Mouse (Mus musculus) midbrain, postnatal 0 days (tissue): Measurements from ENCODE around the gene H2-DMa. TPM values are rescaled to one million over a fixed set of nuclear protein-coding genes. Genes with fewer than 3 reads are reported as not detected.

Source experiments
- ATAC-seq: fragments of 200-750 bp; cut with Nextera tagmentation; 2 replicates; pipeline ENCODE4 v1.8.0; 2017; ENCODE audit warnings: moderate number of reproducible peaks, mild to moderate bottlenecking, moderate TSS enrichment, moderate library complexity; ENCODE audit not compliant: low FRiP score
- DNase-seq: peaks from one replicate; pipeline ENCODE4 v3.0.0-alpha.2; 2015; ENCODE audit warnings: low spot score
- H3K27ac ChIP-seq: fragments of 300-500 bp; sonication (generic); 2 replicates; pipeline ENCODE4 v1.5.1; 2014; ENCODE audit warnings: low read depth, mild to moderate bottlenecking, low read length, mixed read lengths
- H3K27me3 ChIP-seq: fragments of 300-500 bp; sonication (generic); 2 replicates; pipeline ENCODE4 v1.6.1; 2014; ENCODE audit warnings: low read length, control low read depth, mixed read lengths; ENCODE audit not compliant: insufficient read depth
- H3K36me3 ChIP-seq: fragments of 300-500 bp; sonication (generic); 2 replicates; pipeline ENCODE4 v1.6.1; 2014; ENCODE audit warnings: low read length, control low read depth, mixed read lengths; ENCODE audit not compliant: insufficient read depth
- H3K4me1 ChIP-seq: fragments of 300-500 bp; sonication (generic); 2 replicates; pipeline ENCODE4 v1.6.1; 2014; ENCODE audit warnings: mild to moderate bottlenecking, control low read depth, antibody characterized with exemption, low read length, mixed read lengths; ENCODE audit not compliant: insufficient read depth
- H3K4me2 ChIP-seq: fragments of 300-500 bp; sonication (generic); 2 replicates; pipeline ENCODE4 v1.6.1; 2014; ENCODE audit warnings: low read depth, mild to moderate bottlenecking, low read length, mixed read lengths; ENCODE audit not compliant: poor library complexity, severe bottlenecking
- H3K4me3 ChIP-seq: fragments of 300-500 bp; sonication (generic); 2 replicates; pipeline ENCODE4 v1.5.1; 2014; ENCODE audit warnings: low read depth, mild to moderate bottlenecking, low read length, moderate library complexity
- H3K9ac ChIP-seq: fragments of 300-500 bp; sonication (generic); replicated peaks from 2 replicates; pipeline ENCODE4 v1.6.1; 2014; ENCODE audit warnings: mild to moderate bottlenecking, low read length, moderate library complexity, mixed read lengths; ENCODE audit not compliant: poor library complexity, severe bottlenecking
- H3K9me3 ChIP-seq: fragments of 300-500 bp; sonication (generic); 2 replicates; pipeline ENCODE4 v1.6.1; 2016; ENCODE audit warnings: low read length, control low read depth
- CTCF ChIP-seq: IDR thresholded peaks from 2 replicates; pipeline ENCODE4 v1.5.1; 2016; ENCODE audit warnings: antibody characterized with exemption, mild to moderate bottlenecking
- WGBS: fragments of 180-500 bp; shearing (Covaris S2); extraction: QIAGEN DNeasy Blood & Tissue Kit; methylation state at CpG from one replicate; pipeline ENCODE4 v1.1.7; 2014; 5-methylcytosine and 5-hydroxymethylcytosine counted together
- polyA plus RNA-seq: library from polyadenylated mRNA; unstranded; fragments of >200 nt; fragmentation: Nextera tagmentation; extraction: Ambion mirVana; gene quantifications from 2 replicates; pipeline ENCODE4 v1.2.1, GENCODE M21; 2015
- total RNA-seq: library from RNA; depleted of rRNA; stranded (reverse); fragments of >200 nt; gene quantifications from 2 replicates; pipeline ENCODE4 v1.2.3, GENCODE M21; 2014

H2-DMa gene
- total and polyA plus RNA-seq, 2 experiments from 2014 or later = 23.8 to 26.1 TPM

DNA sequence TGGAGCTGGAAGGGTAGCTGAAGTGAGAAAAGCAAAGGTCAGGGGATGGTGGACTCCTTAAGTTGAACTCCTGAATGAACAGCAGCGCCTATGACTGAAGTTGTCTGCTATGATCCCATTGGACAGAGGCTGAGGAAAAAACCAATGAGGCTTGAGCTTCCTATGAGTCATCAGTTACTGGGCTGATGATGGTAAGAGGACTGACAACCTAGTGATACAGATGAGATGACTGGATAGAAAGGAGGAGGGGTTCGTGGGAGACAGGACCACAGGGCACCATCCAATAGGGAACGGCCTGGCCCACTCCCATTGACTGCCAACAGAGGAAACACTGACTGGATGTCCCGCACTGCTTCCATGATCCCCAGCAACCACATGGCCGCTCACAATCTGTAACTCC, 39.7 kb upstream of the H2-DMa start:
- Histone ChIP-seq H3K4me2 (0 out of 2 replicates have a peak overlapping the region, but pooled peaks have one; percentile 7), H3K9me3 (no peaks in the 10 kb centered on the region), H3K9ac (no peak overlapping the region), H3K4me3 (no peak overlapping the region), H3K27ac (no peak overlapping the region), H3K36me3 (no peaks in the 10 kb centered on the region), H3K27me3 (no peaks in the 10 kb centered on the region), H3K4me1 (no peaks in the 10 kb centered on the region; the same call in 1 of the 2 replicates)
- TF ChIP-seq CTCF = no peak
- WGBS = 11% methylated on average over 5 of the region's 5 CpGs
- DNase-seq (peak; percentile 86), ATAC-seq (peak; percentile 89)

DNA sequence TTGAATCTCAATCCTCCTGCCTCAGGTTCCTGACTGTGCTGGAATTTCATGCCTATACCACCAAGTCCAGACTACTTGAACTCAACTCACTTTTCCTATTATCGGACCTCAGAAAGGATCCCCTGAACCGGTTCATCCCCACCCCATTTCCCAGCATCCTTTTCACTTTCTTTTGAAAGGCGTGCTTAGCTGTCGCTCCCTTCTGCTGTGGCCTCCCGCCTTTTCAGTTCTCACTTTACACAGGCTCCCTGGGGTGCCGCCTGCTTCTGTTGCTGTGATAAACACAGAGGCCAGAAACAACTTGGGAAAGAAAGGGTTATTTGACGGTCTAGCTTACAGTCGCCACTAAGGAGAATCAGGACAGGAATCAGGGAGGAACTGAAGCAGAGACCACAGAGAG, 36.2 kb upstream of the H2-DMa start:
- ATAC-seq = no peak
- H3K36me3 ChIP-seq = no peaks in the 10 kb centered on the region
- no peak for TF ChIP-seq CTCF
- WGBS = 3% methylated on average over 8 of the region's 8 CpGs
- H3K4me1 ChIP-seq = no peaks in the 10 kb centered on the region
- DNase-seq = no peak
- no peaks in the 10 kb centered on the region for H3K9me3 ChIP-seq
- no peak overlapping the region for H3K4me3 ChIP-seq
- no peak overlapping the region for H3K9ac ChIP-seq
- no peak overlapping the region for H3K27ac ChIP-seq
- H3K27me3 ChIP-seq = no peaks in the 10 kb centered on the region
- no peak overlapping the region for H3K4me2 ChIP-seq

DNA sequence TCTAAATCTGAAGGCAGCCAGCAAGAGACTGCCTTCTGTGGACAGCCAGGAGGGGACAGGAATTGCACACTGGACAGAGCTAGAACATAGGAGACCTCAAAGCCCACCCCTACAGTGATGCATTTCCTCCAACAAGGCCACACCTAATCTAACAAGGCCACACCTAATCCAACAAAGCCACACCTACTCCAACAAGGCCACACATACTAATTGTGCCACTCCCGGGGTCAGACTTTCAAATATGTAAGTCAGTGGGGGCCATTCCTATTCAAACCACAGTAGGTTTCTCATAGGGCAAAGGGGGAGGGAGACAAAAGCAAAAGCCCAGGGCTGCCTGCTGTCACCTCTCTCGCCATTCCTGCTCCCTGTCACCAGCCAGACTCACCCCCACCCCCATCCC, 32.0 kb upstream of the H2-DMa start:
- no peak for DNase-seq
- no peak overlapping the region for H3K27ac ChIP-seq
- H3K4me1 ChIP-seq = no peaks in the 10 kb centered on the region
- no peak overlapping the region for H3K4me3 ChIP-seq
- TF ChIP-seq CTCF = no peak
- H3K9ac ChIP-seq = no peak overlapping the region
- H3K4me2 ChIP-seq = no peak overlapping the region
- no peaks in the 10 kb centered on the region for H3K27me3 ChIP-seq
- no peak for ATAC-seq
- H3K9me3 ChIP-seq = no peaks in the 10 kb centered on the region
- WGBS = 39% methylated on average over 2 of the region's 2 CpGs
- H3K36me3 ChIP-seq = no peaks in the 10 kb centered on the region

DNA sequence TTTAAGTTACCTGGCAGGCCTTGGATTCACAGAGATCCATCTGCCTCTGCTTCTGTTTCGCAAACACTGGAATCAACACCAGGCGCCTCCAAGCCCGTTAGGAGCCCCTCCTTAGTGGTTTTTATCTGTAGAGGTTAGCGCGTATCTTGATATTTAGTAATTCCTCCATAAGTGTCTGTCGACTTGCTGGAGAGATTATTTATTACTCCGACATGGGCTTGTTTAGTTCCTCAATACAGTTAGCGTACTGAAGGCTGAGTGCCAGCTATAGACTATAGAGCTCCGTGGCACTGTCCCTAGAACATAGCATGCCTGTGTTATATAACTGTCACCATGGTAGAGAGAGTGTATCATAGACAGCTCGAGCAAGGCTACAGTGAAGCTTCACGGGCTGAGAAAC, 31.2 kb upstream of the H2-DMa start:
- H3K4me2 ChIP-seq = no peak overlapping the region
- DNase-seq (no peak), ATAC-seq (no peak)
- no peaks in the 10 kb centered on the region for H3K4me1 ChIP-seq
- no peaks in the 10 kb centered on the region for H3K9me3 ChIP-seq
- WGBS = 85% methylated on average over 11 of the region's 11 CpGs
- H3K36me3 ChIP-seq = no peaks in the 10 kb centered on the region
- H3K9ac ChIP-seq = no peak overlapping the region
- H3K27ac ChIP-seq = no peak overlapping the region
- H3K27me3 ChIP-seq = no peaks in the 10 kb centered on the region
- no peak for TF ChIP-seq CTCF
- no peak overlapping the region for H3K4me3 ChIP-seq

DNA sequence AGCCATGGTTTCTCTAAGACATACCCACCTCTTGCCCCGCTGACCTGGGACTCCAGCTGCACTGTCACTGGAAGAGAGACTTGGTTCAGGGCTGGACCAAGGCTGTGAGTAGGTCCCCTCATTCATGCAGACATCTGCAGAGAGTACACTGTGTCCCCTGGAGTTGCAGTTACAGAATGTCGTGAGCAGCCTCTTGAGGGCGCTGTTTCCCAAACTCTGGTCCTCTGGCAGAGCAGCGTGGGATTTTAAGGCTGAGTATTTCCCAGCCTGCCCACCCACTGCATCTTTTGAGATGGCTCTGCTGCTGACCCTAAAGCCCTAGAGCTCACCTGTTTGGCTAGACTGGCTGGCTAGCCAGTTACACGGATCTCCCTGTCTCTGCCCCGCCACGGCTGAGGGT, 28.4 kb upstream of the H2-DMa start:
- peak; percentile 30; the same call in 1 of the 2 replicates for TF ChIP-seq CTCF
- no peak overlapping the region for H3K9ac ChIP-seq
- H3K4me2 ChIP-seq = no peak overlapping the region
- no peak overlapping the region for H3K4me3 ChIP-seq
- no peak overlapping the region for H3K27ac ChIP-seq
- no peaks in the 10 kb centered on the region for H3K36me3 ChIP-seq
- 58% methylated on average over 7 of the region's 7 CpGs for WGBS
- H3K4me1 ChIP-seq = no peaks in the 10 kb centered on the region
- H3K27me3 ChIP-seq = no peaks in the 10 kb centered on the region
- DNase-seq (no peak), ATAC-seq (no peak)
- H3K9me3 ChIP-seq = no peaks in the 10 kb centered on the region

GRCm38 (mm10) chr17:34092197-34092875, 27.0 kb upstream of the H2-DMa start, which contains the start of gene H2-Oa:
TSS of gene H2-Oa (plus strand) at chr17:34092340.
- H3K27me3 ChIP-seq = no peaks in the 10 kb centered on the region
- H3K36me3 ChIP-seq = no peaks in the 10 kb centered on the region
- no peak for TF ChIP-seq CTCF
- no peak within 1 kb of the TSS for H3K9ac ChIP-seq
- ATAC-seq (no peak), DNase-seq (no peak)
- no peak within 1 kb of the TSS for H3K4me3 ChIP-seq
- H3K9me3 ChIP-seq = no peaks in the 10 kb centered on the region
- no peak within 1 kb of the TSS for H3K4me2 ChIP-seq
- H3K27ac ChIP-seq = no peak within 1 kb of the TSS
- H3K4me1 ChIP-seq = no peaks in the 10 kb centered on the region
- WGBS = 47% methylated on average over 11 of the region's 11 CpGs
